Mouse (Mus musculus): ENCODE measurements at regions not wholly inside any gene's neighbourhood (a gene's known extent, or its start where the extent isn't known, plus 50 kb on each side); places are given as distances from the start of the nearest gene placed in this dataset.

GRCm38 (mm10) chr7:74979479-74979878, 329.6 kb downstream of the Sv2b start:
- TF ChIP-seq CTCF (IDR thresholded peaks at IDR 0.05; ENCODE audit: low read depth) (no peak), EP300 (IDR thresholded peaks at IDR 0.05; ENCODE audit: low read depth) (no peak)
